Mouse (Mus musculus): Measurements from ENCODE around the gene Sema4d.
"Not testable (repeated sequence)": the region's sequence is repeated elsewhere in the genome, so short reads cannot be mapped to it uniquely, and the experiment has no call there.

Gene Sema4d

DNA sequence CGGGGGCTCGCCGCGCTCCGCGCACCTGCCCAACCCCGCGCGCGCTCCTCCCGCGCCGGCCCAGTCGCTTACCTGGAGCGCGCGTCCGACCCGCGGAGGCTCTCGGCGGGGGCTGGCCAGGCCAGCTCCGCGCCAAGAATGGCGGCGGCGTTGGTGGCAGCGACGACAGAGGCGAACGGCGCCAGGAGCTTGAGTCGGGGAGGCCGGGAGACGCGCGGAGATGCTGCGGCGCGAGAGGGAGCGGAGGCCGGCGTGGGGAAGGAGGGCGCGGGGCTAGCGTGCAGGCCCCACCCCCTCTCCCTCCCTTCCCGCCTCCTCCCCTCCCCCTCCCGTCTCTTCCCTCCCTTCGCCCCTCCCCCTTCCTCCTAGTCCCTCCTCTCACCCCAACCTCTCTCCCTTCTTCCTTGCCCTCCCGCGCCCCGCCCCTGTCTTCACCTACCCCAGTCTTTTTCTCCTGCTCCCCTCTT is at the start of gene Sema4d:
Gene Sema4d, minus strand, starts transcription at position 323 of the 467 bp plus-strand sequence.
- DNase-seq = peak; percentile 91

DNA sequence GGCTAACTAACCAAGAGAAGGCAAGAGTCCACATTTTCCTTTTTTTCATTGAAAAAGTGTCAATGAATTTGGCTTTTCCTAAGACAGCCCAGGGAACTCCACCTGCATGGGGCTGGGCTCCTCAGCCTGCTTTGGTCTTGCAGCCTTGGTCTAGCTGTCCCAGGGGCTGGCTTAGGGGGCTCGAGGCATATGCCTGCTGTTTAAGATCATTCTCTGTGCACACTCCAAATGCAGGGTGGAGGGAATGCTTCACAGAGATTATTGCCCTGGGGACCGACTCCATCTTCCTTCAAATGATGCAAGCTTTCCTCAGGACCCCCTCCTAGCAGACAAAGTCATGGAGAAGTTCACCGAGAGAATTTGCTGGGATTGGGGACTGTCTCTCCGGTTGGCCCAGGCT is 49.8 kb upstream of the Sema4d start:
- no peak for DNase-seq

GRCm38 (mm10) chr13:51842773-51843172 is 49.2 kb upstream of the Sema4d start:
- peak; percentile 26 for DNase-seq

GRCm38 (mm10) chr13:51842191-51842590 is 48.6 kb upstream of the Sema4d start:
- DNase-seq = no peak

DNA sequence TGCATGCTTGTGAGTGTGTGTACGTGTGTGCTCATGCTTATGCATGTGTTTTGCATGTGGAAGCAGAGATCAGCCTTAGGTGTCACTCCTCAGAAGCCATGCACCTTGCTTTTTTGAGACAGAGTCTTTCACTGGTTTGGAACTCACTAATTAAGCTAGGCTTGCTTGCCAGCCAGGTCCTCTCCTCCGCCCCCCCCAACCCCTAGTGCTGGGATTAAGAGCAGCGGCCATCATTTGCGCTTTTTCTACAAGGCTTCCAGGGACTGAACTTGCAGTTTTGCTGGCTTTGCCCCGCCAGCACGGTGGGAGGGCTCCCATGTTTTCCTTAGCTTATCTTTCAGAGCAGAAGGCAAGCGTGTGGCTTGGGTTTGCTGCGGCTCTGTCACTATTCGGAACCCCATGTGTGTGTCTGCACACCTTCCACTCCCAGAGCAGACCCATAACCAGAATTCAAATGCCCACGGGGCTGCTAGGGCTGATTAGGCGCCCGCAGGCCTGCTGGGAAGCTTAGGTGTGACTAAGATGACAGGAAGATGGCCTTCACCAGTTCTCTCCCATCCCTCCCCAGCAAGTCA is 48.1 kb upstream of the Sema4d start:
- DNase-seq = no peak

DNA sequence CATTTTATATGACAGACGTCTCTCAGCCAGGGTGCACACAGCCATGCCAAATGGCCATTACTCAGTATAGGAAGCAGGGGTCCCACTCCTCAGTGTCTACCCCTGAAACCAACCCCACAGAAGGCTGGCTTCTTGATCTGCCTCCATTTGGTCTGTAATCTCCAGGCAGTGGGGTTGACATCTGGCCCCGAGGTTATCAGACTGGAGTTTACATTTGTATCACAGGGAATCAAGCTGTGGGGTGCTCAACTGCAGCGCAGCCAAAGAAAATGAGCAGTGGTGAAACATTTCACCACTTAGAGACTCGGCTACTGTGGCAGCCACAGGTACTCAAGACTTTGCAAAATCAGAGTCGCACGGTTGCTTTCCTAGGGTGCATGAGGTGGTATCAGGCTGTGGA is 47.2 kb upstream of the Sema4d start:
- DNase-seq = no peak

GRCm38 (mm10) chr13:51839250-51840026 is 45.9 kb upstream of the Sema4d start:
- DNase-seq = peak; percentile 56

GRCm38 (mm10) chr13:51837402-51837801 is 43.9 kb upstream of the Sema4d start:
- no peak for DNase-seq

- not testable (repeated sequence) for DNase-seq
Measured at GRCm38 (mm10) chr13:51835208-51835607, 41.7 kb upstream of the Sema4d start.

GRCm38 (mm10) chr13:51834520-51834919 is 41.0 kb upstream of the Sema4d start:
- DNase-seq = no peak

DNA sequence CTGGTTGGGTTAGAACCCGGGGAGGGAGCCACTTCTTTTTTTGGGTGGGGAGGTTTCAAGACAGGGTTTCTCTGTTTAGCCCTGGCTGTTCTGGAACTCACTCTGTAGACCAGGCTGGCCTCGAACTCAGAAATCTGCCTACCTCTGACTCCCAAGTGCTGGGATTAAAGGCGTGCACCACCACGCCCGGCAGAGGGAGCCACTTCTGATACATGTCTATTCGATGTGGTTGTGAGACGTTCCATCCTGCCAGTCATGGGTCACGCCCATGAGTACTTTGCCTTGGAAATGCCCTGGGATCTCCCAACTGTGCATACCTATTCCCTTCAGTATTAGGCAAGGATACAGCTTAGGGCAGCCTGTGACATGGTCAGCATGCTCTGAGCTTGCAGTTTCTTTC is 40.5 kb upstream of the Sema4d start:
- DNase-seq = peak; percentile 51

DNA sequence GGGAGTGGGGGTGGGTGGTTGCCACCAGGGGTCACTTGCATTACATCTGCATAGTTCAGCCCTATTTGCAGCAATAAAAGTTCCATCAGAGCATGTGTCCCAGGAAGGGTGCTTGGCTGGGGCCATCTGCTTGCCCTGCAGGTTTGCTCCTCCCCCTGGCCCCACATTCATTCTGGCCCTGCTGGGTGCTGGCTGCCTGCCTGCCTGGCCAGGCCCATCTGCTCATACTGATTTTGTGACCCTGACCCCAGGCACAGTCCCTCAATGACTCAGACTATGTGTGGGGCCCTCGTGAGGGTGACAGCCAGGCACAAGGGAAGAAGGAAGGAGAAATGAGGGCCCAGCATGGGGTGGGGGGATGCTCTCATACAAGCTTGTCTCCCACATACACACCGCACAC is 40.1 kb upstream of the Sema4d start:
- DNase-seq = no peak

DNA sequence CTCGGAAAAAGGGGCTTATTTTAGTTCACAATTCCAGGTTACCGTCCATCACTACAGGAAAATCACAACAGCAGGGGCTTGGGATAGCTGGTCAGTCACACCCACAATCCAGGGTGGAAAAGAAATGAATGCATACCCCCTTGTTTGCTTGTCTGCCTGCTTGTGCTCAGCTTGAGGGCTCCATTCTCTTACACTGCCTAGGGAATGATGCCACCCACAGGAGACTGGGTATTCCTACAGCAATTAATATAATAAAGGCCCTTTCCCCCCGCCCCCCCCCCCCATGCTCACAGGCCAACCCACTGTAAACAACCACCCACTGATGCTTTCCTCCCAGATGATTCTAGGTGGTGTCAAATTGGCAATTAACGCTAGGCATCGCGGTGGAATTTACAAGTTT is 38.9 kb upstream of the Sema4d start:
- DNase-seq = no peak

DNA sequence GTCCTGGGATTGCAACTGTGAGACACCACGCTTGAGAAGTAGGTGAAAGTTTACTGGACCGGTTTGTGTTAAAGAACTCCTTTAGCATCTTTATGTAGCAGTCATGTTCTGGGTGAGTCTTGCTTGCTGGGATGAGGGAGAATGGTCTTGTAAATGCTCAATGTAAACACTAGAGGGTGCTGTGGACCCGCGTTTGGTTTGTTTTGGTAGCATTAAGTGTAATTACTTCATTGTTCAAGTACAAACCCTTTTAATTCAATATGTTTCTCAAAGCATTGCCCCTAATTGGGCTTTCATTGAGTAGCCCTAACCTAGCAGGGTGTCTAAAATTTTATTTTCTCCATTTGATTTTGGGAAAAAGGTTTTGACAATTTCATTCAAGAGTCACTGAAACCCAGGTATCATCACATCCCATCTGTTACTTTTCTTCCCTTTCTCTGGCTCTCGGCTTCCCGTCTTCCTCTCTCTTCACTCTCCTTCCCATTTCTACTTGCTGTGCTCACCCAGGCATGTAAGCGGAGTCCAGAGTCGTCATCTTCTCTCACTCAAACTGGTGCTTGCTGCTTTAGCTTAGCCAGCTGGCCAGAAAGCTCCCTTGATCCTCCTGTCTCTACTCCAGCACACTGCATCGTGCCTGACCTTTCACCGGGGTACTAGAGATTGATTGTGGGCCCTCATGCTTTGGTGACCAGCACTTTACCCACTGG is 37.4 kb upstream of the Sema4d start:
- DNase-seq = peak; percentile 56

DNA sequence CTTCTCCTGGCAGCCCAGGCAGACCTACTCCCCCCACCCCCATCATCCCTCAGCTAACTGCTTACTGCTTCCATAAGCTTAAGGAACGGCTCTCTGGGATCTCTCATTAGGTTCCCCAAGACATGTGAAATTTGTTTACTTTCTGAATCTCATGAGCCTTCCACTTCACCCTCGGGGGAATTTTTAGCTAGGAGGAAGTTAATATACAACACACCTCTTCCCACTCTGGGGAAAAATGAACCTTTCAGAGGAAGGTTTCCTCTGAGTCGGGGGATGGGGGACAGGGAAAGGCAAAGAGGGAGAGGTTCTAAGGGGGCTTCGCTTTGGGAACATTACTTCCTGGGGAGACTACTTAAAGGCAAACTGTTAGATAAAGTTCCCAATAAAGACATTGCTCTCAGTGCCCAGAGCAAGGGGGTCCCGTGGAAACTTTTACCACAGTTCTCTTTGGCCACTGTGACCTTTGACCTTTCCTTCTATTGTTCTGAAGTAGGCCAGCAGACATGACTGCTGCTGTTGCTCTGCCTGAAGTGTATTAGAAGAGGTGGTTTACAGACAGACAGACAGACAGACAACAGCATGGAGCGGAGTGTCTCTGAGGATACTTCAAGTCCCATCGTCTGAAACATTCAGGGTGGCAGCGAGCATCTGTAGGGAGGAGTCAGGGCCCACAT is 30.4 kb upstream of the Sema4d start:
- DNase-seq = no peak

DNA sequence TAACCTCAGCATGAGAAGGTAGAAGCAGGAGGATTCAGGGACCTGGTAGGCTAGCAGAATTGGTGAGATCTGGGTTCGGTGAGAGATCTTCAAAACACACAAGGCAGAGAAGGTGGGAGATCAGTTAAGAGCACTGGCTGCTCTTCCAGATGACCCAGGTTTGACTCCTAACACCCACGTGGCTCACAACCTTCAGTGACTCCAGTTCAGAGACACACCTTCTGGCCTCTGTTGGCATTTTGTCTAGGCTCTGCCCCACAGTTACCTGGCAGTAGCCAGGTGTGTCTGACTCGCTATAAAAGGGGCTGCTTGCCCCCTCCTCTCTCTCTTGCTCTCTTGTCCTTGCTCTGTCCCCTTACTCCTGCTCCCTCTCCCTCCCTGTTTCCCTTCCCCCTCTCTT is 28.4 kb upstream of the Sema4d start:
- DNase-seq = no peak

- DNase-seq = no peak
Measured at GRCm38 (mm10) chr13:51819351-51819750, 25.8 kb upstream of the Sema4d start.

- DNase-seq = no peak
Measured at GRCm38 (mm10) chr13:51818944-51819326, 25.4 kb upstream of the Sema4d start.

DNA sequence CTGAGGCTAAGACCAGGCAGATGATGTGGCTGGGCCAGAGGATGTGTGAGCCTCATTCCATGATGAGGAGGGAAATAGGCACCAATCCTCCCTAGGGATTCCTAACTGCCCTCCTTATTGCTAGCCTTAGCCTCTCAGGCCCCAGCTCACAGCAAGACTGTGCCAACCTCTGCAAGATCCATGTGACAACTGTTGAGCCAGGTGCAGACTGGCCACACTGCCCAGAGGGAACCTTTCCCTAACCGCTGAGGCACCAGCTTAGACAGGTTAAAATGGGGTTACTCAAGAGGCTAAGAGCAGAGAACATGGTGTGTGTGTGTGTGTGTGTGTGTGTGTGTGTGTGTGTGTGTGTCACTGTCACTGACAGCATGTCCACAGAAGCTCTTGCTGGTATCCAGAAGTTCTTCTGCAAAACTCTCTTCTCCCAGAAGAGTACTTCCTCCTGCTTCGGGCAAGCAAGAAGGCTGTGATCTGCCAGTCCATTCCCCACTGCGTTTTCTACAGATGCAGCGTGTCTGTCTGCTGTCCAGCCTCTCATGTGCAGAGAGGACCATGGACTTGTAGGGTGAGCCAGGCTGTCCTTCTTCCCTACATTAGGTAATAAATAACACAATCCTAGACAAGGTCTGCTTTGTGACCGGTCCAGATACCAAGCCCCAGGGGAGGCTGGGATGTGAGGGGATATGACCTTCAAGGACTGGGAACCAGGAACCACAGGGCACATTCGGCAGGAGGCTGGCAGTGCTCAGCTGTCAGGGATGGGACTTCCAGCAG is 24.8 kb upstream of the Sema4d start:
- no peak for DNase-seq

- no peak for DNase-seq
Measured at GRCm38 (mm10) chr13:51816559-51817041, 23.1 kb upstream of the Sema4d start.

DNA sequence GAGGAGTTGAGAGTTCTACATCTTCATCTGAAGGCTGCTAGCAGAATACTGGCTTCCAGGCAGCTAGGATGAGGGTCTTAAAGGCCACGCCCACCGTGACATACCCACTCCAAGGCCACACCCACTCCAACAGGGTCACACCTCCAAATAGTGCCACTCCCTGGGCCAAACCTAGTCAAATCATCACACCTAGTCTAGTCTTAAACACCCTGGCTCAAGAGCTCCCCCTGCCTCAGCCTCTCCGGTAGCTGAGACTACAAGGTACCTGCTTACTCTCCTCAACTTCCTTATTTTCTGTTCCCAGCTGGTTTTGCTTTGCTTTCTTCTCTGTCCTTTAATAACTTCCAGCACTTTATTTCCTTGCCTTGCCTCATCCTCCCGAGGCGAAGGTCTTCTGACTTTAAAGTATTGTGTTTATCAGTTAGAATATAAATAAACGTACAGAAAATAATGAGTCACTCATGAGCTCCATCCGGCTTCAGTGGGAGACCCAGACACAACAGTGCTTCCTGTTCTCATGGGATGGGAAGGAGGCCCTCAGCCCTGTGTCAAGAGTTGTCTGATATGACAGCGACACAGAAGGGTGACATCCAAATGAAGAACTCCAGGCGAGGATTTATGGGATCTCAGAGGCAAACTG is 22.4 kb upstream of the Sema4d start:
- DNase-seq = peak; percentile 88

DNA sequence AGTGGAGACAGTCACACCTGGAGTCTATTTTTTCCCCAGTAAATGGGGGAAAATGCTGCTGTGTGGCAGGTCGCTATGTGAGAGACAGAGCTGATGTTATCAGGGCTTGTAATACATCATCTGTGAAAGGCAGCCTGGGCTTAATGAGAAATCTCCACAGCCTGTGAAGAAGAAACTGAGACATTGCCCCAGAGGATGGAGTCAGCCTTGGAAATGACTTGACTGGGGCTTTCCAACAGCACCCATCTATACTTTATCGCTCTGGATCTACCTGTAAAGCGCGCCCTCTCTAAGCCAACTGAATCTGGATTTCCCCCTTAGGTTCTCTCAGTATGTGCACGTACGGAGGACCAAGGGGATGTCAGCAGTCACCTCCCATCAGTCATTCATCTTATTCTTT is 21.1 kb upstream of the Sema4d start:
- no peak for DNase-seq
